Mouse (Mus musculus) stomach, embryonic 16.5 days (tissue): ENCODE measurements at regions not wholly inside any gene's neighbourhood (a gene's known extent, or its start where the extent isn't known, plus 50 kb on each side); places are given as distances from the start of the nearest gene placed in this dataset.

Experiments
- ATAC-seq: fragments of 200-750 bp; cut with Nextera tagmentation; 2 replicates; pipeline ENCODE4 v1.8.0; 2017; ENCODE audit warnings: moderate number of reproducible peaks, moderate TSS enrichment; ENCODE audit not compliant: insufficient read depth, low FRiP score
- H3K27ac ChIP-seq: fragments of 300-500 bp; sonication (generic); 2 replicates; pipeline ENCODE4 v1.5.1; 2014; ENCODE audit warnings: low read length
- H3K27me3 ChIP-seq: fragments of 300-500 bp; sonication (generic); 2 replicates; pipeline ENCODE4 v1.6.1; 2014; ENCODE audit warnings: low read length, control low read depth, mixed read lengths; ENCODE audit not compliant: control insufficient read depth, insufficient read depth
- H3K36me3 ChIP-seq: fragments of 300-500 bp; sonication (generic); 2 replicates; pipeline ENCODE4 v1.6.1; 2014; ENCODE audit warnings: low read length; ENCODE audit not compliant: control insufficient read depth, insufficient read depth
- H3K4me1 ChIP-seq: fragments of 300-500 bp; sonication (generic); 2 replicates; pipeline ENCODE4 v1.6.1; 2014; ENCODE audit warnings: low read length, control low read depth, mixed read lengths; ENCODE audit not compliant: control insufficient read depth, insufficient read depth
- H3K4me2 ChIP-seq: fragments of 300-500 bp; sonication (generic); 2 replicates; pipeline ENCODE4 v1.6.1; 2014; ENCODE audit warnings: low read depth, low read length, mixed read lengths
- H3K4me3 ChIP-seq: fragments of 300-500 bp; sonication (generic); replicated peaks from 2 replicates; pipeline ENCODE4 v1.5.1; 2014; ENCODE audit warnings: mild to moderate bottlenecking, low read length
- H3K9ac ChIP-seq: fragments of 300-500 bp; sonication (generic); 2 replicates; pipeline ENCODE4 v1.6.1; 2014; ENCODE audit warnings: low read length
- H3K9me3 ChIP-seq: fragments of 300-500 bp; sonication (generic); replicated peaks from 2 replicates; pipeline ENCODE4 v1.6.1; 2016; ENCODE audit warnings: low read length, control low read depth; ENCODE audit not compliant: control insufficient read depth
- WGBS: fragments of 180-500 bp; shearing (Covaris S2); extraction: QIAGEN DNeasy Blood & Tissue Kit; methylation state at CpG from one replicate; pipeline ENCODE4 v1.1.7; 2014; 5-methylcytosine and 5-hydroxymethylcytosine counted together

DNA sequence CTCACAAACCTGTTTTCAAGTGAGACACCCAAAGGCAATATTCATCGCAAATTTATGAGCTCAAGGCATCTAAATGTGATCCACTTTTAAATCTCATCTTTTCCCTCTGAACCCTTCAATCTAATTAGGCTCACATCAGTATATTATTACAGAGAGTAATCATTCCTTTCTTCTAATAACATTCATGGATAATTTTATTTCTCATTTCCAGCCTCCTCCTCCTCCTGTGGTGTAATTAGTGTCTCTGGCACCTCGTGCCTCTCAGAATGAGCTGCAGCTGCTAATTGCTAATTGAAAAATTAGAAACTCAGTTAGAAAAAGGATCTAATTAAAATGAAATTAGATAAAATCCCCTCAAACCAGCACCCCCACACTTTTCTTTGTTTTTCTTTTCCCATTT is 420.5 kb upstream of the Camk1g start:
- no peak overlapping the region for H3K9ac ChIP-seq
- ATAC-seq: no peak
- H3K4me2 ChIP-seq: no peak overlapping the region
- 70% methylated on average over 2 of the region's 2 CpGs for WGBS
- no peak overlapping the region for H3K27ac ChIP-seq
- H3K4me3 ChIP-seq: no peak overlapping the region
- no peaks in the 10 kb centered on the region for H3K9me3 ChIP-seq
- no peaks in the 10 kb centered on the region for H3K36me3 ChIP-seq
- H3K4me1 ChIP-seq: no peaks in the 10 kb centered on the region
- H3K27me3 ChIP-seq: no peaks in the 10 kb centered on the region

DNA sequence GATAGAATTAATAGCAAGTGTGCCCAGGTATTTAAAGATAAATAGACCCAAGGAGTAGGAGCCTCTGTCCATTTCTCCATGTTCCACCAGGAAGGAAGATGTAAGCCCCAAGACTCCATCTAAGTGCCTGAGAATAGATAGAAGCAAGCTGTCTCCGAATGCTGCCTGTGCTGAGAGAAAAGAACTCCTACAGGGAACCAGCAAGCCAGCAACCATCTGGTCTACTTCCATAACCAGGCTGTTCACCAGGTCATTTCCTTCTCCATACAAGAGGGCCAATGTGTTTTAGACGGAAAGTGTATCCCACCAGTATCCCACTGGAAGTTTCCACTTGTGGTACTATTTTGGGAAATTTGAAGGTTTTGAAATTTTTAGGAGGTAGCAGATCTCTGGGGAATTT is 418.4 kb upstream of the Camk1g start:
- 85% methylated on average over 2 of the region's 2 CpGs for WGBS

GRCm38 (mm10) chr1:193787417-193787816 is 417.3 kb upstream of the Camk1g start:
- Histone ChIP-seq H3K27ac (no peak overlapping the region), H3K9ac (no peak overlapping the region), H3K4me2 (no peak overlapping the region), H3K4me1 (no peaks in the 10 kb centered on the region), H3K36me3 (no peaks in the 10 kb centered on the region), H3K27me3 (no peaks in the 10 kb centered on the region), H3K4me3 (no peak overlapping the region), H3K9me3 (no peaks in the 10 kb centered on the region)
- WGBS: 66% methylated on average over 1 of the region's 1 CpGs
- no peak for ATAC-seq

More for the DNA sequence above, 418.4 kb upstream of the Camk1g start:
- no peak for ATAC-seq
- H3K9ac ChIP-seq: no peak overlapping the region
- H3K4me1 ChIP-seq: no peaks in the 10 kb centered on the region
- no peaks in the 10 kb centered on the region for H3K9me3 ChIP-seq
- no peak overlapping the region for H3K27ac ChIP-seq
- no peaks in the 10 kb centered on the region for H3K36me3 ChIP-seq
- H3K27me3 ChIP-seq: no peaks in the 10 kb centered on the region
- H3K4me3 ChIP-seq: no peak overlapping the region
- no peak overlapping the region for H3K4me2 ChIP-seq

GRCm38 (mm10) chr1:193784966-193785365 is 414.9 kb upstream of the Camk1g start:
- no peak for ATAC-seq
- WGBS: 70% methylated on average over 1 of the region's 1 CpGs
- Histone ChIP-seq H3K4me1 (no peaks in the 10 kb centered on the region), H3K4me3 (no peak overlapping the region), H3K27ac (no peak overlapping the region), H3K4me2 (no peak overlapping the region), H3K36me3 (no peaks in the 10 kb centered on the region), H3K27me3 (no peaks in the 10 kb centered on the region), H3K9me3 (no peaks in the 10 kb centered on the region), H3K9ac (no peak overlapping the region)

DNA sequence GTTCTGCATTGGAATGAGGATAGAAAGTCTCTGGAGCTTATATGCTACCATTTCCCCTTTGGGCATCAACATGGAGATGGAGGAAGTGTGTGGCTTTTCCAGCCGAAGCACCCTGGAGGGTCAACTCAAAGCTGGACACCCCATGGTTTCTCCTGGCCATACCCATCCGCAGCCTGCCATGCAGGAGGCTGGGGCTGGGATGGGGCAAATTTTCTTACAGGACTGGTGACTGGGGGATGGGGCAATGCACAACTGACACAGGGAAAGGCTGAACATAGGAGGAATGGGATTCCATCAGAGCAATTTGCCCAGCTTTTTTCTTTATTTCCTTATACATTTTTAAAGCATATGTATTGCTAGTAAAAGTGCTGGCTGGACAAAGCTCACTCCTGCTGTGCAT is 414.4 kb upstream of the Camk1g start:
- Histone ChIP-seq H3K27ac (no peak overlapping the region), H3K9me3 (no peaks in the 10 kb centered on the region), H3K36me3 (no peaks in the 10 kb centered on the region), H3K4me1 (no peaks in the 10 kb centered on the region), H3K4me2 (no peak overlapping the region), H3K4me3 (no peak overlapping the region), H3K27me3 (no peaks in the 10 kb centered on the region), H3K9ac (no peak overlapping the region)
- ATAC-seq: no peak
- 79% methylated on average over 2 of the region's 2 CpGs for WGBS

- Histone ChIP-seq H3K4me2 (no peak overlapping the region), H3K9ac (no peak overlapping the region)
- WGBS: 69% methylated on average over 1 of the region's 1 CpGs
These were observed 408.1 kb upstream of the Camk1g start for GRCm38 (mm10) chr1:193778181-193778580.

DNA sequence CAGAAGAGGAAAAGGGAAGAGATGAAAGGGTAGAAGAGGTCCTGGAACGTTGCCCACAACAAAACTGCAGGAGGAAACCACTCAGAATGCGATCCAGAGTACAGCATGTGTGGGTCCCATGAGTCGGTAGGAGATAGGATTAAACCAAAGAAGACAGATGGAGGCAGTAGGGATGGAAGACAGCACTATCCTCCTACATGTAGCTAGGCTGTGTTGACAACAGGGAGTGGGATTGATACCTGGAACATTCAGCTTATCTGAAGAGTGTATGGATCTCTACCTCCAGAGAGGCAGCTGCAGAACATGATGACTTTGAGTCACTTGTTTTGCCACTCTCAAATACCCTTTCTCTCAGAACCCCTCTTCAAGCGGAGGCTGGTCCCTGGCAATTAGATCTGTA is 399.4 kb upstream of the Camk1g start:
- H3K27ac ChIP-seq: no peak overlapping the region
- 72% methylated on average over 4 of the region's 4 CpGs for WGBS
- no peaks in the 10 kb centered on the region for H3K36me3 ChIP-seq
- H3K4me3 ChIP-seq: no peak overlapping the region
- H3K9ac ChIP-seq: no peak overlapping the region
- no peaks in the 10 kb centered on the region for H3K4me1 ChIP-seq
- ATAC-seq: no peak
- H3K4me2 ChIP-seq: no peak overlapping the region
- no peaks in the 10 kb centered on the region for H3K9me3 ChIP-seq
- no peaks in the 10 kb centered on the region for H3K27me3 ChIP-seq

More at GRCm38 (mm10) chr1:193778181-193778580, 408.1 kb upstream of the Camk1g start:
- no peak for ATAC-seq
- Histone ChIP-seq H3K27ac (no peak overlapping the region), H3K4me3 (no peak overlapping the region), H3K36me3 (no peaks in the 10 kb centered on the region), H3K9me3 (no peaks in the 10 kb centered on the region), H3K27me3 (no peaks in the 10 kb centered on the region), H3K4me1 (no peaks in the 10 kb centered on the region)

DNA sequence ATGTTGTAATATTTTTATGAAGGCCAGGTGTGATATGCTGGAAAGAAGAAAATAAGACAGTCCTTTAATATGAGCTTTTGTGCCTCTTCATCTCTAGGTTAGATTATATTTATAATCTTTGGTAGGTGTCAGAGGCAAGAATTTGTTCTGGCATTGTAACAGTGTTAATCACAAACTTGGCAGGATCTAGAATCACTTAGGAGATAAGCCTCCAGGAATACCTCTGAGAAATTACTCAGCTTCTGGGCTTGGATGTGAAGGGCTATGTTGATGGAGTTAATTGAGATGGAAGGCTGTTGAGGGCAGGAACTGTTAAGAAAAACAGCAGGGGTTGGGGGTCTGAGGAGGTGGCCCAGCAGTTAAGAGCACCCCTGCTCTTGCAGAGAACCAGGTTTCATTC is 394.0 kb upstream of the Camk1g start:
- no peaks in the 10 kb centered on the region for H3K36me3 ChIP-seq
- no peak overlapping the region for H3K9ac ChIP-seq
- no peak overlapping the region for H3K4me3 ChIP-seq
- no peak overlapping the region for H3K27ac ChIP-seq
- H3K27me3 ChIP-seq: no peaks in the 10 kb centered on the region
- H3K4me2 ChIP-seq: no peak overlapping the region
- H3K9me3 ChIP-seq: no peaks in the 10 kb centered on the region
- no peak for ATAC-seq
- no peaks in the 10 kb centered on the region for H3K4me1 ChIP-seq

- ATAC-seq: no peak; the same call in 1 of the 2 replicates
- no peaks in the 10 kb centered on the region for H3K36me3 ChIP-seq
- no peaks in the 10 kb centered on the region for H3K4me1 ChIP-seq
- no peak overlapping the region for H3K9ac ChIP-seq
- 39% methylated on average over 4 of the region's 4 CpGs for WGBS
- H3K4me3 ChIP-seq: no peak overlapping the region
- no peak overlapping the region for H3K27ac ChIP-seq
- no peaks in the 10 kb centered on the region for H3K9me3 ChIP-seq
- no peak overlapping the region for H3K4me2 ChIP-seq
- no peaks in the 10 kb centered on the region for H3K27me3 ChIP-seq
These were observed 381.7 kb upstream of the Camk1g start for GRCm38 (mm10) chr1:193751819-193752251.

DNA sequence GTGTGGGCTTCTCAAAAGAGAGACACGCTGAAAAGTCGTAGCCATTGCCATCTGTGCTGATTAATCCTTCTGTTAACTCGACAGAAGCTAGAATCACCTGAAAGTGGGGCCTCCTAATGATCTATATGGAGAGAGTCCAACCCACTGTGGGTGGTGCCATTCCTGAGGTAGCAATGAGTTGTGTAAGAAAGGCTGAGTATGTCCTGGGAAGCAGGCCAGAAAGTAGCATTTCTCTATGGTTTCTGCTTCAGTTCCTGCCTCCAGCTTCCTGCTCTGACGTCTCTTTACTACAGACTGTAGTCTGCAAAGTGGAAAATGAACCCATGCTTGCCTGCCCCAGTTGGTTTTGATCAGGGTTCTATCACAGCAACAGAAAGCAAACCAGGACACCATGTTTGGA is 380.8 kb upstream of the Camk1g start:
- H3K27ac ChIP-seq: no peak overlapping the region
- no peak overlapping the region for H3K9ac ChIP-seq
- no peak overlapping the region for H3K4me2 ChIP-seq
- ATAC-seq: no peak
- no peaks in the 10 kb centered on the region for H3K4me1 ChIP-seq
- no peaks in the 10 kb centered on the region for H3K27me3 ChIP-seq
- H3K9me3 ChIP-seq: no peaks in the 10 kb centered on the region
- WGBS: 51% methylated on average over 4 of the region's 4 CpGs
- H3K36me3 ChIP-seq: no peaks in the 10 kb centered on the region
- H3K4me3 ChIP-seq: no peak overlapping the region
